Mouse (Mus musculus) thymus, adult 18-20 months (tissue): ENCODE measurements around the gene Gm20873.
"Not testable (repeated sequence)": the region's sequence is repeated elsewhere in the genome, so short reads cannot be mapped to it uniquely, and the experiment has no call there.

Experiments
- DNase-seq, 2 experiments: peaks; one replicate each; pipeline ENCODE4 v3.0.0; 2022; ENCODE audit warnings: mixed read lengths in 2 of 2

The Gm20873 gene

DNA sequence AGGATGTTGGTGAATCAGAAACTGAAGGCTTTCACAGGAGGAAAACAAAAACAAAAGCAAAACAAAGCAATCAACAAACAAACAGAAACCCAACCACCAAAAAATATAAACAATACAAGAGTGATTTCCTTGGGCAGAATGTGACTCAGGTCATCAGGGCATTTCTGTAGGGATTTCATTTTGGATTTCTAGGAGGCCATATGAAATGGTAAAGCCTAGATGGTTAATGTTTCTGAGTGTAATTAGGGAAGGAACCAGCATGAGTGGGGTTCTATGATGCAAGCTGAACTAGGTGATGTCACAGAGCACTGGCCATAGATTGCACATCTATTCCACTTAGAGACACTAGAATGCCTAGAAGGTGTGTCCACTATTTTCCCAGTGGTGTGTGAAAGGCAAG, at the start of gene Gm20873:
TSS of gene Gm20873 (plus strand) at position 301 of the 400 bp plus-strand sequence.
- DNase-seq: not testable (repeated sequence)

DNA sequence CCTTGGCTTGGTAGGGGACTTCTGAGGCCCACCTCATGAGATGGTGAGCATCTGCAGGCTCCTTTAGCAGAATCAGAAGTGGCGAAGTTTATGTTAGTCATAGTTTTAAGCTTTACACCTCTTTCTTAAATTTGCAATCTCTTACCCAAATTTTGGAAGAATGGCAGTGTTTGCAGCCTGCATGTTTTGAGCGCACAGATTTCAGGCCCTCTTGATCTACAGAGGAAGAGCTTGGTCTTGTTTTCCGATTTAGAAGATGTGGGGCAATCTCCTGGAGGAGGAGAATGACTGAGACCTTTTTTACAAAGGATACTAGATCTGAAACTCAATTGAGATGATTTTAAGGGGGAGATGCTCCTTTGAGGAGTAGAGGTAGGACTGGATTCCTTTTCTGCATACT, 29.0 kb upstream of the Gm20873 start, which contains the start of gene Gm21746:
TSS of gene Gm21746 (minus strand) at position 101 of the 400 bp plus-strand sequence.
- DNase-seq: not testable (repeated sequence)
